Mouse (Mus musculus) heart, adult 2 months (tissue): ENCODE measurements around the gene Nrxn3.

Experiments
- EP300 ChIP-seq: fragments of 200-500 bp; IDR thresholded peaks from 2 replicates; pipeline ENCODE4 v1.6.1; 2011; ENCODE audit warnings: low read depth, low read length, control low read depth; ENCODE audit not compliant: insufficient read depth
- POLR2A ChIP-seq: fragments of 200-500 bp; IDR thresholded peaks from 2 replicates; pipeline ENCODE4 v1.6.1; 2011; ENCODE audit warnings: mild to moderate bottlenecking, low read depth, low read length, control low read depth; ENCODE audit not compliant: insufficient read depth

DNA sequence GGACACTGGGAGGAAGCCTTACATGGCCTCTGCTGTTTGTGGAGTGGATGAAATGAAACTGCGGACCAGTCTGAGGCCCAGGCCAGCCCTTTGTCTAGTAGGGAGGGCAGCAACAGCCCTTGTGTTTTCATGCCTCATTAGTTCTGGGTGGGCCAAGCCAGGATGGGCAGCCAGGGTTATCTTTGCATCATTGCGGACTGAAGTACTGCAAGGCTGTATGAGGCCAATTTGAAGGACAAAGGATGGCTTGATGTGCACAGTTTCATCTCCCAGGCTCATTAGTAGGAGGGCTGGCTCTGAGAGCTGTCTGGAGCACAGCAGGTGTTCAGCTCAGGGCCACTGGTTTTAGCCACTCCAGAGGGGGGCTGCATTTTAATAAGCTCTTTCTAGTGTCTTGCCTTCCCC lies 458.5 kb downstream of the Nrxn3 start:
- TF ChIP-seq EP300, result no peak
- no peak for TF ChIP-seq POLR2A
